Mouse (Mus musculus) embryonic stem cell, embryonic (primary cell): ENCODE measurements around the gene H2-Q6.

Source experiments
- CTCF ChIA-PET, 4 experiments: fragments of 300-600 bp in 2 of 4; fragments of 350-600 bp in 2 of 4; sonication (Branson Sonifier 250); formaldehyde crosslinking; loops; one replicate each; lab custom pipeline; 2022; ENCODE audit warnings: inconsistent platforms in 2 of 4; lab: Charles Lee
- POLR2A ChIA-PET, 4 experiments: fragments of 300-600 bp in 2 of 4; fragments of 350-600 bp in 2 of 4; sonication (Branson Sonifier 250); formaldehyde crosslinking; loops; one replicate each; lab custom pipeline; 2022; ENCODE audit warnings: antibody characterized with exemption in 4 of 4, inconsistent platforms in 1 of 4; lab: Charles Lee

H2-Q6 gene

DNA sequence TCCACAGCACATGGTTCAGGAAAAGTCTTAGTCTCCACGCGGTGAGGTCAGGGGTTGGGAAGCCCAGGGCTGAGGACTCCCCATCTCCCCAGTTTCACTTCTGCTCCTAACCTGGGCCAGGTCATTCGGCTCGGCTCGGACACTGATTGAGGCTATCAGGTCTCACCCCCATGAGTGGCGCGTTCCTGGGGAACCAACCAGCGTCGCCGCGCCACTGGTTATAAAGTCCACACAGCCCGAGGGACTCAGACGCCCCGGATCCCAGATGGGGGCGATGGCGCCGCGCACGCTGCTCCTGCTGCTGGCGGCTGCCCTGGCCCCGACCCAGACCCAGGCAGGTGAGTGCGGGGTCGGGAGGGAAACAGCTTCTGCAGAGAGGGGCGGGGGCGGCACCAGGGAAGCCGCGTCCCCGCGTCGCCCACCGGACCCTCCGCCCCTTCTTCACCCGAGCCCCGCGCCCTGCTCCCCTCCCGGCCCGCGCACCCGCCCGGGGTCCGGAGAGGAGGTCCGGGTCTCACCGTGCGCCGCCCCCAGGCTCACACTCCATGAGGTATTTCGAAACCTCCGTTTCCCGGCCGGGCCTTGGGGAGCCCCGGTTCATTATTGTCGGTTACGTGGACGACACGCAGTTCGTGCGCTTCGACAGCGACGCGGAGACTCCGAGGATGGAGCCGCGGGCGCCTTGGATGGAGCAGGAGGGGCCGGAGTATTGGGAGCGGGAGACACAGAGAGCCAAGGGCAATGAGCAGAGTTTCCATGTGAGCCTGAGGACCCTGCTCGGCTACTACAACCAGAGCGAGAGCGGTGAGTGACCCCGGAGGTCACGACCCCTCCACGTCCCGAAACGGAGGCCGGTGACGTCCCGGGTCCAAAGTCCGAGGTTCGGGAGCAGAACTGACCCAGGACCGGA, 45.4 kb downstream of the H2-Q6 start, which contains the start of gene H2-Q10:
Gene H2-Q10 (plus strand): TSS at position 248 of the 910 bp plus-strand sequence.
- CTCF ChIA-PET = interaction anchor here in 1 of 4 experiments (0.7 kb wide), 1 partner anchor 106 kb away, joined by 6 read pairs; no protein-coding TSS in a partner anchor
- POLR2A ChIA-PET = interaction anchor here in 2 of 4 experiments (0.5 to 0.9 kb wide), 2 partner anchors 32 to 528 kb away, joined by 3 read pairs; no protein-coding TSS in a partner anchor
